Mouse (Mus musculus): ENCODE data around the gene Gns. TPM values are rescaled to one million over a fixed set of nuclear protein-coding genes. Genes with fewer than 3 reads are reported as not detected.

The Gns gene
- total RNA-seq, 1 experiment from 2014 or later, result 24.3 TPM

DNA sequence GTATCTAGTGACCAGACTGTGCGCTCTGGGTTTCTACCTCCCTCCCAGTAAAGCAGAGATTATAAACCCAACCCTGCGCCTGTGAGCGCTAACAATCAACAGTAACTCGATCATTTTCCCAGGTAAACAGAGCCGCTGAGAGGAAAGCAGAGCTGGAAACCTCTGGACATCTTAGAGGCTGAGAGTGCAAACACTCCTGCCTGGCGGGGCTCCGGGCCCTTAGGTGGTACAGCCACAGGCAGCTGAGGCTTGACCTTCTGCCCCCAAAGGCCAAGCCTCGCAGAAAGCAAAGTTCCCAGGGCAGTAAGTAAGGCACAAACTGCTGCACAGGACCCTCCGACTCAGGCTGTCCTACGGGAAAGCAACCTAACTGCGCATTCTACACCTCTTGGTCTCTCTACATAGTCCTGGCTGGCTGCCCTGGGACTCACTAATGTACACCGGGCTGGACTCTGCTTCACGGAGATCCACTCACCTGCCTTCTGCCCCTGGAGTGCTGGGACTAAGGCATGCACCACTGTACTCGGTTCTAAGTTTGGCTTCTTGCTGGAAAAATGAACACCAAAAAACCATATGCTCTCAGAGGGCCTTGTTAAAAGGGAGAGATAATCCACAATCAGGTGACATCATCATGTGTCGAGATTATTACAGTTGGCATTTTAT, 69.7 kb downstream of the Gns start:
- ATAC-seq (replicated peaks in 1 of 2; ENCODE audit: insufficient read depth in 1 of 2, low FRiP score in 2 of 2, low TSS enrichment in 1 of 2, low read depth in 1 of 2, poor library complexity in 2 of 2, severe bottlenecking in 2 of 2), result no peak

DNA sequence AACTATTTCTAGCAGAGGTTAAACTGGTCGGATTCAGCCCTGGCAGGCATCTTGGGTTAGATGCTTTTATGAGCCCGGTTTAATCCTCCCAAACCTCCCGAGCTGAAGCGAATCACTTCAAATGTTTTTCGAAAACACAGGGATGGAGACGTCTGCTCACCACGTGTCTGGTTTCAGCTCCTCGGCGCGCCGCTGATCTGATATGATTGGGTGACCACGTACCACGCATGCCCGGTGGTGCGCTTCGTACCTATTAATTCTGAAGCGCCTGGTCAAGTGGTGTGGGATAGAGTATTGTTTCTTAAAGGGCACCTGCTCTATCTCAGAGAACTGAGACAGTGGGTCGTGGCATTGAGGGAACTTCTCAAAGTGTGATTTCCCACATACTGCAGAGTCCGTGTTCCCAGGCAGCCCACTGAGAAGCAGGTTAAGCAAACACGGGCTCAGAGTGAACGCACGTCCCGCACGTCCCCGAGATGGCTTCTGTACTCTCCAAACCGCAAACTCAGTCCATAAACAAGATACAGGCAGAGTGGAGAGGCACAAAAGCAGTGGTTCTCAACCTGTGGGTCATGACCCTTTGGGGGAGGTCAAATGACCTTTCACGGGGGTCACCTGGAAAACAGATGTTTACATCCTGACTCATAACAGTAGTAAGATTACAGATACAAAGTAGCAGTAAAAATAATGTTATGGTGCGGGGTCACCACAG, 70.8 kb downstream of the Gns start:
- no peak for ATAC-seq (replicated peaks in 1 of 2; ENCODE audit: insufficient read depth in 1 of 2, low FRiP score in 2 of 2, low TSS enrichment in 1 of 2, low read depth in 1 of 2, poor library complexity in 2 of 2, severe bottlenecking in 2 of 2)

DNA sequence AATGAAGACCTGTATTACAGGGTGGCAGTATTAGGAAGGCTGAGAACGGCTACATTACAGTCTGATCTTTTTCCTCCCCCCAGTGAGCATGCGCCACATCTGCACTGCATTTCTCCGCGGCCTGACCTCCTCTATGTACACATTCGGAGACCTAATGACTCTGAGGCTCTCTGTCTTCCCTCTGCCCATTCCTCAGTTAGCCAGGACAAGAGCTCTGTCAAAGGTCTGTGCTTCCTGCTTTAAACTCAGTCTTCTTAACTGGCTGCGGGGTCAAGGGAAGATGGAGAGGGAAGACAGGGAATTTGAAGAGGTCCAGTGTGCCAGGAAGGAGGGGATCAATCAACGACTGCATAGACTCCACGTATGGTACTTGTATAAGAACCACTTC, 71.4 kb downstream of the Gns start:
- no peak for ATAC-seq (replicated peaks in 1 of 2; ENCODE audit: insufficient read depth in 1 of 2, low FRiP score in 2 of 2, low TSS enrichment in 1 of 2, low read depth in 1 of 2, poor library complexity in 2 of 2, severe bottlenecking in 2 of 2)

DNA sequence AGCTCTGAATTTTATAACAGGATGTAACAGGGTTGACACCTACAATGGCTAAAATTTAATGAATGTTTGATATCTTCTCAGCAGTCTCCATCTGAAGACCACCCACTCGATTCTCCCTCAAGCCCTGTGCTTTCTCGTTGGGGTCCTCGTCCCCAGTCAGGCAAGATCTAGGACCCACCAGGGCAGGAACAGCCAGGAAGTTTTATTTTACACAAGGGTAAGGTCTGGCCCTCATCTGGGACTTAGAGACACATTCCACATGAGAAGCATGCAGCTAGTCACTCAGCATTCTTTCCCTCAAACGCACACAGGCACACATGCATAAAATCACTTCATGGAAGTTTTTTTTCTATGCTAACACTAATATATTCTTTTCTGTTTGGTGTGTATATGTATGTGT, 71.8 kb downstream of the Gns start:
- ATAC-seq (replicated peaks in 1 of 2; ENCODE audit: insufficient read depth in 1 of 2, low FRiP score in 2 of 2, low TSS enrichment in 1 of 2, low read depth in 1 of 2, poor library complexity in 2 of 2, severe bottlenecking in 2 of 2), result no peak

DNA sequence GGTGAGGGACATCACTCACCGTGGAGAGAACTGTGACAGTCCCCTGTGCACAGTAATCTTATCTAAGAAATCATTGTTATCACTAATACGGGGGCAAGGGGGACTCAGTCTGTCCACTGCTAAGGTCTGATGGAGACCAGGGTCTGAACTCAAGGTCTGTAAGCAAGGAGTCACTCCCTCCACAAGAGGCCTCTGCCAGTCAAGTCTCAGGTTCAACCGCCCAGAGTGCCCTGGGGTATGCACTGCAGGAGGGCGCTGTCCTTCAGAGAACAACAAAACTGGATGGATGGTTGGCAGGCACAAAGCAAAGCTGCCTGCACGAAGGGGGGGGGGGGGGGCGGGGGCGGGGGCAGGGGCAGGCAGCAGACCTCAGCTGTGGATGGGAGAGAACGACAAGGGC, 73.2 kb downstream of the Gns start:
- ATAC-seq (replicated peaks in 1 of 2; ENCODE audit: insufficient read depth in 1 of 2, low FRiP score in 2 of 2, low TSS enrichment in 1 of 2, low read depth in 1 of 2, poor library complexity in 2 of 2, severe bottlenecking in 2 of 2), result no peak

DNA sequence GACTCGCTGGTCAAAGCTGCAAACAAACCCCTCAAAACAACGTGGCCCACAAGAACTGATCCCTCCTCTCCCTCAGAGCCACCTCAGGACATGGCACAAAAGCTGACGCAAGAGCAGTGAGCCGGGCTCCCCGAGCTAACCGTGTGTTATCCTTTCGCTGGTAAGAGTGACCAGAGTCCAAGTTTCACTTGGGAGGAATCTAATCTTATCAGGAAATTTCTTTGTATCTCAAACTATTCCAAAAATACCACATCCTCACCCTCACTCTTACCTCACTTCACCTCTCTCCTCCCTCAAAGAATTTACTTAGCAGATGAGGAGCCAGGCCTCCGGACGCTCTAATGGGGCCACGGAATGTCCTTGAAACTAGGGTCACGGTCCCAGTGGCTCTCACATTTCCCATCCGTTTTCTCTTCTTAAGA, 74.4 kb downstream of the Gns start:
- ATAC-seq (replicated peaks in 1 of 2; ENCODE audit: insufficient read depth in 1 of 2, low FRiP score in 2 of 2, low TSS enrichment in 1 of 2, low read depth in 1 of 2, poor library complexity in 2 of 2, severe bottlenecking in 2 of 2), result no peak

DNA sequence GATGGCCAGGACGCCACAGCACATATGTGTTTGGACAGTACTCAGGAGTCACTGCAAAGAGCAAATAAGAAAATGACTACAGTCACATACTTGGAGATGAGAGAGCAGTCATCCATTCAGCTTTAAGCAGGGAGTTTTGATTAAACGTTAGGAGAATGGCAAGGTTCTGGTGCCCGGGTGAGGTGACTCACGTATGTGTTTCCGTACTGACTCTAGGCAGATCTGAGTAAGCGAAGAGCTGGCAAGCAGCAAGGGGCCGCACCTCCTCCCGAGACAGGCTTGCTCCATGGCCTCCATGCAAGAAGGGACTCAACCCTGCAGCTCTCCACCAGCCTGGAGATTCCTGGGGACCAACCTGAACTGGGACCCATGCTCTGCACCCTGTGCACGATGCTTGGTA, 78.9 kb downstream of the Gns start:
- no peak for ATAC-seq (replicated peaks in 1 of 2; ENCODE audit: insufficient read depth in 1 of 2, low FRiP score in 2 of 2, low TSS enrichment in 1 of 2, low read depth in 1 of 2, poor library complexity in 2 of 2, severe bottlenecking in 2 of 2)

DNA sequence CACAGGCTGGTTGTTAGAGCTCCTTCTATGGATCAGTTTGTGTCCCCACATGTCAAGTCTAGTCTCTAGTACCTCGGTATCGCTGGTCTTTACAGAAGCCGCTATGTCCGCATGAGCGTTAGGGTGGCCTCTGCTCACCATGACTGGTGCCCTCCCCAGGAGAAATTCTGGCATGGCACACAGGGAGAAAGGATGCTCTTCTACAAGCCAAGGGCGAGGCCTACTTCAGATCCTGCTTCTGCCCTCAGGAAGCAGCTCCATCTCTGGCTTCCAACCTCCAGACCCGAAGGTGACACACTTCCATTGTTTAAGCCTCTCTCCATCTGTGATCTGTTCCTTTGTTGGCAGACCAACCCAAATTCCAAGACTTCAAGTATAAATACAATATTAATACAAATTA, 79.3 kb downstream of the Gns start:
- no peak for ATAC-seq (replicated peaks in 1 of 2; ENCODE audit: insufficient read depth in 1 of 2, low FRiP score in 2 of 2, low TSS enrichment in 1 of 2, low read depth in 1 of 2, poor library complexity in 2 of 2, severe bottlenecking in 2 of 2)

DNA sequence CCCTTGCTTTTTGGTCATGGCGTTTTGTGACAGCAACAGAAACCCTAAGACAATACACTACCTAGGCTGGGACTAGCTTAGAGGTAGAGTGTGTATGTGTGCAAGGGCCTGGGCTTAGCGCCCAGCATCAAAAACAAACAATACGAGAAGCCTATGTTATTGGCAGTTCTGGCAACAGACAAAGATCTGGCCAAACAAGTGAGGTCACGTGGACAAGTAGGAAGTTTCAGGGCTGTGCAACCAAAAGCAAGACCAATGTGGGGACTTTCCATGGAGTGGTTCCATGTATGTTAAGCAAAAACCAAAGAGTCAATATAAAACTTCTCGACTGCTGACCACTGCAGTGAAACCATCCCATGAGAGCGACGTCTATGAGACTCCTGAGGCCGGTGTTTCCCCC, 80.9 kb downstream of the Gns start:
- no peak for ATAC-seq (replicated peaks in 1 of 2; ENCODE audit: insufficient read depth in 1 of 2, low FRiP score in 2 of 2, low TSS enrichment in 1 of 2, low read depth in 1 of 2, poor library complexity in 2 of 2, severe bottlenecking in 2 of 2)

Other genes starting within 250 kb of the Gns start
- 0.63 and 1.7 TPM in 2 replicates for gene Tbc1d30, start 13.8 kb upstream of the Gns start, total RNA-seq (2017)
- 19.2 and 21.7 TPM in 2 replicates for gene Rassf3, start 111.3 kb downstream of the Gns start, total RNA-seq (2017)
- gene Tbk1, start 221.7 kb downstream of the Gns start, total RNA-seq (2017), result 104 and 119 TPM in 2 replicates

Measured in hematopoietic stem cell, adult 5-6 weeks (primary cell).